Mouse (Mus musculus): ENCODE measurements around the gene Ndufs2.

Ndufs2 gene

DNA sequence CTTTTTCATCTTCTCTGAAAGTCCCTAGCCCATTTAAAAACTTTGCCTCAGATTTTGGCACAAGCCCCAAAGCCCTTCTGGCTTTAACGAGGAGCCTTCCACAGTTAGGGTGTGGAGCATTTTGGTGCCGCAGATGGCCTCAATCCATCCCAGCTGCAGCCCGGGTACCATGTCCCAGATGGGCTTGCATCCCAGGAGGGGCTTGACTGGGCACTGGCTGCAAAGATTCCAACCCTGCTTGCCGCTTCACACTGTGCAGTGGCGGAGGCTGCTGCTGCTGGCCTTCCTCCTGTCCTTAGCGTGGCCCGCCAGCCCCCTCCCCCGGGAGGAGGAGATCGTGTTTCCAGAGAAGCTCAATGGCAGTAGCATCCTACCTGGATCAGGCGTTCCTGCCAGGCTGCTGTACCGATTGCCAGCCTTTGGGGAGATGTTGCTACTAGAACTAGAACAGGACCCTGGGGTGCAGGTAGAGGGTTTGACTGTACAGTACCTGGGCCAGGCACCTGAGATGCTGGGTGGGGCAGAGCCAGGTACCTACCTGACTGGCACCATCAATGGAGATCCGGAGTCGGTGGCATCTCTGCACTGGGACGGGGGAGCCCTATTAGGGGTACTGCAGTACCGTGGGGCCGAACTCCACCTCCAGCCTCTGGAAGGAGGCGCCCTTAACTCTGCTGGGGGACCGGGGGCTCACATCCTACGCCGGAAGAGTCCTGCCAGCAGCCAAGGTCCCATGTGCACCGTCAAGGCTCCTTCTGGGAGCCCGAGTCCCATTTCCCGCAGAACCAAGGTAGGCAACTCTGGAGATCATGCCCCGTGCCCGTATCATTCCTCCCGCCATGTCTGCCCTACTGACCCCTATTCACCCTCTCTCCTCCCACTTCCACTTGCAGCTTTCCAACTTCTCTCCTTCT, at the start of gene Ndufs2:
TSS of gene Ndufs2 (minus strand) at position 709 of the 914 bp plus-strand sequence.
- no peak for DNase-seq

DNA sequence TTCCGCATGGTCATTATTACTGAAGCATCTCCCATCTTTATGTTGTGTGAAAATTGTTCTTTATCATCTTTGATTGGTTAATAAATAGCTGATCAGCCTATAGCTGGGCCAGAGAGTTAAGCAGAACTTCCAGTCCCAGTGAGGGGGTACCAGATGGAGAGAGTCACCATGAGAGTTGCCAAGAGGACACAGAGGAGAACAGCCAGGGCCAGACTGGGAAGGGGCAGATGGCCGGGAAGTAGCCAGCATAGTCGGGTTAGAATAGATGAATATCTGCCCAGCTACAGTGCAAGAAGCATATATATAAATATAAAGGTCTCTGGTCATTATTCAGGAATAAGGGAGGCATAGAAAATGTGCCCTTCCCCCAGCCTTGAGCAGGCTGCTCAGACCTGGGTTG, 47.0 kb upstream of the Ndufs2 start:
- DNase-seq, result no peak

DNA sequence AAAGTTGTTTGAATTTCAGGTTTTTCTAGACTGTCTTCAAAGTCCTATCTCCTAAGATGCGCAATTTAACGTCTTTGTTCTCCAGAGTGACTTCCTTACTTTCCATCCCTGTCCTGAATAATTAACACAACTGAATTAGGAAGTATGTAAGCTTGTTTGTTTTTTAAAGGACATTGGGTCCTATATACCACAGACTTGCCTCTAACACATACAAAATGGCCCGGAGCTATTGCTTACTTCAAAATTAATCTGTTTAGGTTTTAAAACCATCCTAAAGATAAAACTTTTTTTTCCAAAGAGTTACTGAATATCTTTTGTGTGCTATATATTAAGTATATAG, 43.8 kb upstream of the Ndufs2 start:
- DNase-seq, result no peak

DNA sequence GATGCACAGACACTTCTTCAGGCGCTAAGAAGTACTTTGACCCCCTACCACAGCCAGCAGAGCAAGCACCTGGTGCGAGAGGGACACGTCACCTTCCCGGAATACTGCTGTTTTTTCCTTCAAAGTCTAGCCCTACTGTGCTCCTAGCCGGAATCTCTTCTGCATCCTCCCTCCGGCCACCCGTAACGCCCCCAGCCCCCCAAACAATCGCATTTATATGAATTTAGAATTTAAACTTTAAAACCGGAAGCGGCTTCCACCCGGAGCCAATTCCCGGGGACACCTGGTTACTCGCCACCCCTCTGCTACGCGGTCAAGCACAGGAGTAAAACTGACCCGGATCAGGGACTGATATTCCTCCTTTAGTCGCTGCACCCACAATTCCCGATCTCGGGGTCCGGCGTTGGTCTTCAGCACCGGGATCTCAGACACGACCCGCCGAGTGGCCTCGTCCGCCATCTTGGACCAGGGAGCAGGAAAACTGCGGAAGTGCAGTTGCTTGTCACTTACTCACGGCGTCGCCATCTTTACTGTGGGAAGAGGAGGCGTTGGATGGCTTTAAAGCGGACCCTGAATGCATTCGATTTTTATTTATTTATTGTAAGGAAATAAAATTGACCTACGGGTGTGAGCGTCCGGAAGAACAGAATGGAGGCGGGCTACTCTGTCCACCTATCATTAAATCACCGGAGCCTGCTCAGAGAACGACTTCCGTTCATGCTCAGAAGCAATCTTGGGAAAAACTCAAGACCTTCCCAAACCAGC, 43.3 kb upstream of the Ndufs2 start, which contains the start of gene Ufc1:
TSS of gene Ufc1 (minus strand) at position 727 of the 765 bp plus-strand sequence.
- peak; percentile 92 for DNase-seq

DNA sequence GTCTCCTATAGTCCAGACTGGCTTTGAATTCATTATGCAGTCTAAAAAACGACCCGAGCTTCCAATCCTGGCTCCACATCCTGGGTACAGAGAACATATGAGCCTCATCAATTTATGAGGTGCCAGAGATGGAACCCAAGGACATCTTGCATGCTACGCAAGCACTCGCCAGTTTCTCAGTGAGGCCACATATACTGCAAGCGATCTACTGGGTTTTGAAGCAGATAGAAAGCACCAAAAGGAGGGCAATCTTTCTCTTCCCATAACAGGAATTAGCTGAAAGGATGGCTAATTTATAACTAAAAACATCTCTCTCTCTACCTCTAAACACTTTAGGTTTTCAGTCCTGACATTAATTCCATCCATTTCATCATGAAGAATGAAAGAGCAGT, 42.7 kb upstream of the Ndufs2 start:
- no peak for DNase-seq

DNA sequence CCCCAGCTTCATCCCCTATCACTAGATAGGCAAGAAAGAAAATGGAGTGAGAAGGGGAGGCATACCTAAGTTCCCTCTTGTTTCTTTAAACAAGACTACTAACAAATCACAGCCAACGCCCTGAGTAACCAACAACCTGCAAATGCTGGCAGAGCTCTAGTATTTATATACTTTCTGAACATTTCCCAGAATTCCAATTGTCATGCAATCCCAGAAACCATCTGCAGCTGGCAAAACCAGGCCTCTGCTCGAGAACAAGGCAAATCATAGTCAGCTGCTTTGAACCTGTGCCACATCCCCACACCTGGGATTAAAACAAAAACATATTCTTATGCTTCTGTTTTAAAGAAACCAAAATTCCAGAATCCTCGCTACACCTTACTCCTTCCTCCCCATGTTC, 42.2 kb upstream of the Ndufs2 start:
- DNase-seq, result no peak

DNA sequence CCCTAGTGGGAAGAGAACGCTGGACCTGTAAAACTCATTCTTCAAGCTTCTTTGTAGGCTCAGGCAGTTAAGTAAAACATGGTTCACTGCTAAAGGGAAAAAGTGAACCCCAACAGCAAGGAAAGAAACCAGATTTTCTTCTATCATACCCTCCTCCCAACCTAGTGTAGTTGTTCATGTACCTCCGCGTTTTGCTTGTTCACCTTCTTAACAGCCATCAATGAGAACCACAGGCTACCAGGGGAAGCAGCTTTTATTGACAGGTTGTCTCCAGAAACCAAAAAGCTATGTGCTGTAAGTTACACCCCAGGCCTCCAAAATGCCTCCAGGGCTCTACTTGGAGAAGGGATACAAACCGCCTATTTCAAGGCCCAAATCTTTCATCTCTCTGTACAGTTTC, 37.1 kb upstream of the Ndufs2 start:
- no peak for DNase-seq

DNA sequence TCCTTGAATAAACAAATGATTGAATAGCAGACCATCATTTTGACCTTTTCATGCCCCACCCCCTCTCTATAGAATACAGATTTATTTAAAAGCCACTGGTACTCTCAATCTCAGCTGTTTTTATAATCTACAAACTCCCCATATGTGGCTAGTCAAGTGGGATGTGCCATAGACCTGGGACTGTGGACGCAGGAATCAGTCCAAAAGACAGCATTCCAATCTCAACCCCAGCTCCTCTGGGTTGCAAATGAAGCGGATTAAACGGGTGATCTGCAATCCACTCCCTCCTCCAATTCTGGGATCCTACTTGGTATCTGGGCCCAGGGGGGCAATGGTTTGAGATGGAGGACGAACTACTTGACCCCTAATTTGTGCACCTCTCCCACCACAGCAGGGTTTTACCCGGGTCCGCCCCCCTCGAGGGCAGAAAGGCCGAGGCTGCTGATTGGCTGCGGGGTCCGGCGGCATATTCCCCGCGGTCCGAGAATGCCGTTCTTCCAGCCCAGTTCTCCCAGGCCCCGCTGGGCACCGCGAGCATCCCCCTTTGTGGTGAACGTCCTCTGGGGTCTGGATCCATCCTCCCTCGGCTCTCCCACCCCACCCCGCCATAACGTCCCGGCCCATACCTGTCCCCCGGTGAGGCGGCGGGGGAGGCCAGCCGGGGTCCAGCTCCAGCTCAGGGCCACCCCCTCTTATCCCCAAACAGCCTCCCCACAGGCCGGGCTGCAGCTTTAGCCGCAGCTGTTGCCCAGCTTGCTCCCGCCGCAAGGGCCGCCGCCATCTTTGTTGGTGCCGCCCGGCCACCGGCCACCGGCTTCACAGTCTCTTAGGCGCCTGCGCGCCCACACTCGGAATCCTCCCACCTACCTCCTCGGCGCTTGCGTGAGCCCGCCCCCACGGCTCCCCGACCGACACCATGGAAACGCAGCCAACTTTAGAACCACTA, 36.2 kb upstream of the Ndufs2 start, which contains the start of gene Usp21:
TSS of gene Usp21 (minus strand) at position 856 of the 946 bp plus-strand sequence.
- DNase-seq, result peak; percentile 92

DNA sequence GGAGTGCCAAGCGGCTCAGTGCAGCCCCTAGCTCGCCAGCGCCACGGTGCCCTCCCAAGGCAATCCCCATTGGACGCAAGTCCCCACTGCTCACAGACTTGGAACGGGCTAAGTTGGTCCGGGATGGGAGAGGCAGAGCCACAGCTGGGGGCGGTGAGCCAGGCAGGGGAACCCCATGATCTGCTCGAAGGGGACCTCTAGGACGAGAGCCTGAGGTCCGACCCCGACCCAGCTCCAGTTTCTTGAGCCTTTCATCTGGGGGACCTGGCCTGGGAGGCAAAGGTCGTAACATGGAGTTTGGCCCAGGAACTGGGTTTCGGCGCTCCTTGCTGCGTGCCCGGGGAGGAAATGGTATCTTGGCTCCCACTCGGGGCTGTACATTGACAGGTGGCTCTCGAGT, 35.3 kb upstream of the Ndufs2 start:
- no peak for DNase-seq

DNA sequence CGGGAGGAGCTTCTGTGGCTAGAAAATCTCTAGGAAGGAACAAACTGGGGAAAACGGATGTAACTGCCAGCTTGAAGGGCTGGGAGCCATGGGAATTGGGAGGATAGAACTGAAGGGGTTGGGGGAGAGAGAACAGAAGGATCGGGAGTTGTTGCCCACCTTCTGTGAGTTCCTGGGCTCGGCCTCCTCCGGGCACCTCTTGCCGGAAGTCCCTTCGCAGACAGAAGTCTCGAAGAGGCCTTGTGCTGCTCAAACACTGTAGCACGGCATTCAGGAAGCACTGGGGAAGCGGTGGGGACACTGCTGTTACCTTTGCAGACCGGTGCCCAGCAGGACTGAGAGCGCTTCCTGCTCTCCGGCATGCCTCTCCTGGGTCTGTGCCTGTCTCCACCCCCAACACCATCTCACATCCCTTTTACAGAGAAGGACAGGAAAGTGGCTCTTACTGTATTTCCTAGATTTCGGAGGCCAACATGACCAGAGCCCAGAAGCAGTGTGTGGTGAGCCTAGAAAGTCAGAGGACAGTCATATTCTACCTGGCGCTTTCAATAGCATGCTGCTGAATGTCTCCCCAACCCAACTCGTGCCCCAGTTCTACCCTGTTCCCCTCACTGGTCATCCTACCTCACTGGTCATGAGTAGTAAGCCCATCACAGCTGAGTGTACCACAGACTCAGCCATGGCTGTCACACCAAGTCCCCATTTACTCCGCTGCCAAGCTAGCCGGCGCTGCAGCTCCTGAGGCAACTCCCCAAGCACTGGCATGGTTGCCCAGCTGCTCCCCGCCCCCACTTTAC, 34.1 kb upstream of the Ndufs2 start:
- DNase-seq, result no peak

DNA sequence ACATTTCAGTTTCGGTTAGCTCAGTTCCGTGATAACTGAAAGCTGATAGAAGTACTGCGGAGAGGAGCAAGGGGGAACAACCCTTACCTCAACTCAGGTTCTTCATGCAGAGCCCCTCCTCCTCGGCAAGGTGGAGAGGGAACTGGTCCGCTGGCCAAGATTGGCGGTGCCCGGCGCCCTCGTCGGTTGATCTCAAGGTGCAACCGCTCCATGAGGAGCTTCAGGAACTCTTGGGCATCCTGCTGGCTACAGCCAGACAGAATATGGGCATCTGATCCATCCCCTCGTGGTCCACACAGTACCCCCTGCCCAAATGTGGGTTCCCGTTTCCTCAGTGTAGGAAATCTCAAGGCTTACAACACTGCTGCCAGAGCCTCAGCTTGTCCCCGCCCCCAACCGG, 33.3 kb upstream of the Ndufs2 start:
- DNase-seq, result no peak

DNA sequence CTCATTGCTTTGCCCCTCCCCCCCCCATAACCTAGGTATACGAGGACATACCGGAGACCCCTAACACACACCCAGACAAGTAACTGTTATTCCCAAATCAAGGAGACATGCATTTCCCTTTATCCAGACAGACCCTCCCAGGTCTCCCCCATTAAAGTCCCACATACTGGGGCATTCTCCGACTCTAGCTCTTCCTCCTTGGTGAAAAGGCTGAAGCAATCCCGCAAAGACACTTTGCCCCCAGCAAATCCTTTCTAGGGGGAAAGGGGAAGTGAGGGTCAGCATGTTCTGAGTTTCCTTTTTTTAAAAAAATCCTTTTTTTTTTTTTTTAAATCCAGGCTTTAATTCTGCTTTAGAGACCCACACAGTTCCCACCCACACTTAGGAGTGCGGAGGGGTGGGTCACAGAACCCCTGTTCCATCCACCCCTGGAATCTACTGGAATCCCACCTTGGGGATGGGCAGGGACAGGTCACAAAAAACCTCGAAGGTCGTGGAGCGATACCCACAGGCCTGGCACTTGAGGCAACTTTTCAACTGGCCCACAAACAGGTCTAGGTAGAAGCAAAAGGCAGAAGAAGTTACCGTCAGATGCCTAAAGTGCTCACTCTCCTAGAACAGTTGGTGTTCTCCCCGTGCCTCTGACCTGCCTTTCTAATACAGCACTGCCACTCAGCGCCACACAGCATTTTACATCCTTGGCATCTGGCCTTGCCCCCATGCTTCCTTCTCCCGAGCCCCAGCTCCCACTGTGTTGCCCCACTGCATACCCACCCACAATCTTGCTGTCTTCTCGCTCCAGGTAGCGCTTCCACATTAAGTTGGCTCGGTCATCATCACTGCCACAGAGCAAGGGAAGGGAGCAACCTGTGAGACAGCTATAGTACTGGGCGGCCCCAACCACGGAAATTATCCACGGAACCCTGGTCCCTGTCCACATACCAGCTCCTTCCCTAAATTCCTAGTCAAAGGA, 32.3 kb upstream of the Ndufs2 start:
- DNase-seq, result no peak

DNA sequence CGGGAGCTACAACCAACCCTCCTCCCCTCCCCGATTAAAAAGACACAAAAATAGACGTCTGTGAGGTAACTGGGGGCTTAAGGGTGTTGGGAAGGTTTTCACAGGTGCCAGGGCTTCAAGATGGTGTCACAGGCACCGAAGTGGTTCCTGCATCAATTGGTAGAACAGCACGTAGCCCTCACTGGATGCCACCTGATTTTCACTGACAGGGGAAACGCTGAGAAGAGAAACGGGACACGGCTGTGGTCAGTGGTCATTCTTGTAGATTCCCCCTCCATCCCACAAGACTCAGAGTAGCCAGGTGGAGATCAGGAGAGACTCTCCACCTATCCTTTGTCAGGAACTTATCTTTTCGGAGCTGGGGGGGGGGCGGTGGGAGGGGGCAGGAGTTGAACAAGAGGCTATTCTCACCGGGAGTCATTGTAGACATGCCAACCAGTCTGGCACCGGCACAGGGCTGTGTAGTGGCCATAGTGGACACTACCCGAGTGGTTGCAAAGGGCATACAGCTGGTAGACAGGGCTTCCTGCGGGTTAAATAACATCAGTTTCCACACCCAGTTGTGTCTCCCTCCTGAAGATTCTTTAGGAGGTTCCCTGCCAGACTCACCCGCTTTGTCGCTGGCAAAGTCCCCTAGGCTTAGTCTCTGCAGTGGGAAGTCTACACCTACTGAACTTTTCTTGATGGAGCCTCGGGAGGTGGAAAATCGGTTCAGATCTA, 31.1 kb upstream of the Ndufs2 start:
- DNase-seq, result no peak

DNA sequence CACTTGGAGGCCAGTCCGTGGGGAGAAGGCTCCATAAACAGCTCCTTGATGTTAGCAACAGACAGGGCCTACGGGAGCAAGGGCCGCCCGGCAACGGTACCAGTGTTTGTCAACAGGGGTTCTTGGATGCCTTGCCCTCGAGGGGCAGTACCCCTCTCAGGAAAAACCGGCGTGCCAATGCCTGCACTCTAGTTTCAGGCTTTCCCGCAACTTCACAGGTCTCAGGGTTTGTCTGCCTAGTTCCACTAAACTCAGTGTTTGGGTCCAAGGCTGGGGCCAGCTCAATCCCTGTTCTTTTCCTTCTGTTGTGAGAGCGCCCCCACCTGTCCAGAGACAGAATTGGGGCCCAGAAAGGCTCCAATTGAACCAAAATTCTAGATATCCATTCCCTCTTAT, 30.3 kb upstream of the Ndufs2 start:
- DNase-seq, result peak; percentile 91

DNA sequence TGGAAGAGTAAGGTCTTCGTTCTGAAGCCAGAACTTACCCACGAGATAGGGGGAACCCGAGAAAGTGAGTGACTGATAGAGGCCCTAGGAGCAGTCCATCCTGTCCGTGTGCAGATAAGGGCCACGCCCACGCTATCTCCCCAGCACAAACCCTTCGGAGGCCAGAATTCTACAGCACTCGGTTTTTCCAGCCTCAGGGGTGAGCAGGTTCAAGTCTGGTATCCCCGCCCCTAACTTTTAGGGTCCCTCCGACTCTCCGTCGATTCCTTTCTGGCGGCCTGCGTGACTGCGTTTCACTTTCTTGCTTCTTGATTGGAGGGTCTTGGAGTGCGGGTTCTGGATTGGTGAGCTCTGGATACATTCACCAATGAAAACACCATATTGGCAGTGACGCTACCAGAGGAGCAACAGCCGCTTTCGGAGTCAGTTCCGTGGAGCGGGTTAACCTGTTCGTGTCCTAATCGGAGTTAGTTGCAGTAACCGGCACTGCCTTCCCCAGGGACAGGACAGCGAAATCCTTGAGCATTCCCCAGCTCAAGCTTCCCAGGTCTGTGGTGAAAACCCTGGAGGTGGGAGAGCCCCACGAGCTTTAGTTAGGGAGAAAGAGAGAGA, 29.8 kb upstream of the Ndufs2 start, which contains the start of gene Ppox:
TSS of gene Ppox (minus strand) at position 271 of the 612 bp plus-strand sequence.
- DNase-seq, result peak; percentile 92

DNA sequence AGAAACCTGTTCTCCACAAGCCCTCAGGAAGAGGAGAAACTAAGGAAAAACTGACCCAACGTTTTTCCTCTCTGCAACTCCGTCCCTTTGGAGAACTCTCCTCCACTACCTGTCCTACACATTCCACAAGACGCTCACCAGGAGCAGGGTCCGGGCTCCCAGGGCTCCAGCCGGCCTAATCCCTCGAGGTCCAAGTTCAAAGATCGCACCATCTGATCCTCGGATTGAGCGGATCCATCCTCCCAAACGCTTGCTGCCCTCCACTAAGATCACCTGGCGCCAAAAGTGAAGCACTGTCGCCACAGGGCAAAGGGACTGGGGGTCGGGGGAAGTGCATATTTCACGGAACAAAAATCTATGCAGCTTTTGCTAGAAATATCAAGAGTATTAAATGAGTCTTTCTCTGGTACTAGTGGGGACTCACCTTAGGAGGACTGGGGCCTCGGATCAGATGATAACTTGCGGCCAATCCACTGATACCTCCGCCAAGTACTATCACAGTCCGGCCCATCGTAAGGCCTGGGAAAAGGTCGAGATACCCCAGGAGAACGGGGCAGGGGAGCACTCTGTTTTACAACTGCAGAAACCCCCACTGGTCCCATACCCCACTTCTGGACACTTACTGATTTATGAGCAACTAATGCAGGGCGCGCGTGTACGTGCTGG, 29.2 kb upstream of the Ndufs2 start:
- DNase-seq, result peak; percentile 49

DNA sequence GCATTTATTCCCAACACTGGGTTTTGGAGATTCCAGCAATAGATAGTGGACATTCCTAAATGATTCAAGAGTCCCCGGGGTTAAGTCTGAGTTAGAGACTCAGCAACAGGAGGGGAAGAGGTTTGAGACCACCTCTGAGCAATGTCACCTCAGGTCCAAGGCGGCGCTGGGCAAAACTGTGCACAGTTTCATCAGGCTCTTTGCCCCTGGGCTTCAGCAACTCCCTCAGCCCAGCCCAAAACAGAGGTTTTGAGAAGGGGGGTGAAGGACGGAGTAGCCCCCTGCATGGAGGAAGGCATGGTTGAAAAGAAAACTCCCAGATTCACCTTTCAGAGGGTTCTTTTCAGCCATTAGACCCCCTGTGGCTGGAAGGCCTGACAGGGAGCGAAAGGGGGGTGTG, 28.5 kb upstream of the Ndufs2 start:
- DNase-seq, result no peak

DNA sequence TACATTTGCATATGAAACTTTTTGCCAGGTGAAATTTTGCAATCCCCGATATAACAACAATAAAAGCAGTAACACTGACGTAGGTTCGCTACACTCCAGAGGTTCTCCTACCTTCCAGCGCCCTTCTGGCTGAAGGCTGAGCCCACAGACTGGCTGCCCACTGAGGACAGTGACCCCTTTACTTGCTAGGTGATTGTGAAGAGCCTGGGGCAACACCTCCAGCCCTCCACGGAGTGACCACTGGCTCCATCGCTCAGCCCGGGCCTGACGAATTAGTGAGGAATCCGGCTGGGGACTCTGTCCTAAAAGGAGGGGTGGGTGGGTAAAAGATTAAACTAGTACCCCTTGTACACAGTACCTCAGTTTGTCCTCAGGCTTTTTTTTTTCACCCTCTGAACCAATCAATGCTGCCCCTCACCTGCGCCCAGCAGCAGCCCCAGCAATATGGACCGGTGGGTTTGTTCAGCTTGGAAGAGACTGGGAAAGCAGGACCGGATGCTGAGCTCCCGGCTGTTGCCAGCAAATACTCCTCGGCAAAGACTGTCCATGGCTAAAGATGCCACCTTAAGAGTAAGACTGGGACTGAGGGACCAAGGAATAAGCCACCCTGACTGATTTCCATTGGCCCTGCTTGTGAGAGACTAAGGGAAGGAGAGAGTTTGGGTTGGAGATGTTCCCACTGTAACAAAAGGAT, 28.0 kb upstream of the Ndufs2 start:
- no peak for DNase-seq
